Mouse (Mus musculus) cerebral cortex, adult 2 months (tissue): Measurements from ENCODE around the gene Mtmr3.

ENCODE experiments used
- WGBS: fragments of 180-500 bp; shearing (Covaris S2); methylation state at CpG from one replicate; pipeline ENCODE4 v1.1.7; 2018; 5-methylcytosine and 5-hydroxymethylcytosine counted together

The Mtmr3 gene

GRCm38 (mm10) chr11:4518981-4519380, 75.7 kb downstream of the Mtmr3 start:
- 77% methylated on average over 7 of the region's 7 CpGs for WGBS

GRCm38 (mm10) chr11:4507421-4507820, 87.2 kb downstream of the Mtmr3 start:
- WGBS: 69% methylated on average over 2 of the region's 2 CpGs

- 90% methylated on average over 2 of the region's 2 CpGs for WGBS
Observed at GRCm38 (mm10) chr11:4506486-4506885, 88.2 kb downstream of the Mtmr3 start.

DNA sequence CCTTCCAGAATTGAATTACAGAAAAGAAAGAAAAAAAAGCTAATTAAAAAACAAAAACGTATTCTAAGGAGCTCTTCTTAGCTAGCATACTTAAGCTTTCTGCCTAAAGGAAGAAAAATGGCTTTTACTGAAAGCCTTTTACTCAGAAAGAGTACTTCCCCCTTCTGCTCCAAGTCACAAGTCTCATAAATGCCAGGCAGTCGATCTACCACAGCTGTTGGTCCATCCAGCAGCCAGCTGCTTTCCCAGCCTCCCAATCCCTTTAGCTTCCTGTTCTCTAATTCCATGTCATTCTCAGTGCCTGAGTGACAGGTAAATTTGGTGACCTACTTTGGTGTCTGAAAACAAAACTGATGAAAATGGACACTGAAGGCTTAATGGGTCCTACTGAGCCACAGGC, 92.5 kb downstream of the Mtmr3 start:
- WGBS: 34% methylated on average over 2 of the region's 2 CpGs

DNA sequence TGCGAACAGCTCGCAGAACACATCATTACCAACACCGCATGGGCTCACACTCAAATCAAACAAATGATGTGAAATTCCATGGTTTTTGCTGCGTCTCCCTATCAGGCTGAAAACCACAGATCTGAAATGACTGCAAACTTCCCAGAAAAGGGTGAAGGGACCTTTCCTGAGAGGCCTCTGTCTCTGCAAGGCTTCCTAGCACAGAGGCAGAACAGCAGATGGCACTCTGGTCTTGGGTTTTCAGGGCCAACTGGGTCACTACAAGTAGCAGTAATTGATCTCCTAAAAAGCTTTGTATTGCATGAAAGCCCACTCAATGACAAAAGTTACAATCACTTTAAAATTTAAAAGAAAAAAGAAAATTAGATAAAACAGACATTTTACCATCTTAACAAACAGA, 93.8 kb downstream of the Mtmr3 start:
- 91% methylated on average over 4 of the region's 4 CpGs for WGBS

GRCm38 (mm10) chr11:4500261-4500660, 94.4 kb downstream of the Mtmr3 start:
- WGBS: 87% methylated on average over 1 of the region's 1 CpGs

GRCm38 (mm10) chr11:4499456-4499855, 95.2 kb downstream of the Mtmr3 start:
- 61% methylated on average over 2 of the region's 2 CpGs for WGBS

DNA sequence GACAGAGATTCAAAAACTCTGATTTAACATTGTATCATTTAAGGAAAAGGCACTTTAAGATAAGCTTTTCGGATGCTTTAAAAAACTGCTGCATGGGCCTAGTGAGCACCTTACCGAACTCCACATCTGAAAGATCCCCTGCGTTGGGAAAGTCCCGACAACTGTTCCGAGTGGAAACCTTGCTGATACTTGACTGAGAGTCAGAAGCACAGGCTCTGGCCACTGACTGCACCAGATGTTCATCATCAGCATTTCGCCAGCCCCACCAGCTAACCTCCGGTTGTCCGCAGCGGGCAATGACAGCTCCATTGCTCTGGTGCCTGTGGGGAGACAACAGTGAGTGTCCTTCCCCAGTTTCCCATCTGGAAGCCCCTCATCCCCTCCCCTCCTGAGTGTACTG, 95.9 kb downstream of the Mtmr3 start:
- 94% methylated on average over 9 of the region's 9 CpGs for WGBS

GRCm38 (mm10) chr11:4497501-4498118, 97.1 kb downstream of the Mtmr3 start:
- WGBS: 51% methylated on average over 10 of the region's 10 CpGs

DNA sequence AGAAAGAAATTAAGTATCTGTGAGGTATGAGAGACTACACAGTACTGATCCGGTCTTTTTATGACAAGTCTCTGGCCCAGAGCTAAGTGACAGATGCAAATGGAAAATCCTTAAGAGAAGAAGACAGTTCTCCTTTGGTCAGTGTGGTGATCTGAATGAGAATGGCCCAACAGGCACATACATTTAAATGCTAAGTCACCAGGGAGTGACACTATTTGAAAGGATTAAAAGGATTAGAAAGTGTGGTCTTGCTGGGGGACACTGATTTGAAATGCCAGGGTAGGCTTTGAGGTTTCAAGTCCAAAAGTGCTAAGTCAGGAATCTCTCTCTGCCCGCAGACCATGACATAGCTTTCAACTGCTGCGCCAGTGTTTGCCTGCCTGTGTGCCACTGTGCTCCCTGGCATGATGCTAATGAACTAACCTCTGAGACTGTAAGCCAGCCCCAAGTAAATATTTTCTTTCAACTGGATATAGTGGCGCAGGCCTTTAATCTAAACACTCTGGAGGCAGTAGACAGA, 99.6 kb downstream of the Mtmr3 start:
- 88% methylated on average over 4 of the region's 4 CpGs for WGBS

DNA sequence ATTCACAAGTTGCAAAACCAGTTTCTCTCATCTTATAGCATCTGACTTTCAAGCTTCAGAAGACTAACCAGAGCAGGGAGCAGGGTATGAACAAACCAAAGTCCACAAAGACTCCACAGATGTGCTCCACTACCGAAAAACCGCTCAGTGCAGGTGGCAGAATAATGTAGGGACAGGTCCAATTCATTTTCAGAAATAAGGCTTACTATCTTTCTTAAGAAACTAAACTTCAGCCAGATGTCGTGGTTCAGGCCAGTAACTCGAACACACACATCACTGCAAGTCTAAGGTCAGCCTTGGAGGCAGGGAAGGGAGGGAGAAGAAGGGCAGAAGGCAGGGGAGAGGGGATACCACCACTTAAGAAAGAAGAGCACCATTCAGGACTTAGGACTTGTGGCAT, 105.5 kb downstream of the Mtmr3 start:
- WGBS: 87% methylated on average over 4 of the region's 4 CpGs

DNA sequence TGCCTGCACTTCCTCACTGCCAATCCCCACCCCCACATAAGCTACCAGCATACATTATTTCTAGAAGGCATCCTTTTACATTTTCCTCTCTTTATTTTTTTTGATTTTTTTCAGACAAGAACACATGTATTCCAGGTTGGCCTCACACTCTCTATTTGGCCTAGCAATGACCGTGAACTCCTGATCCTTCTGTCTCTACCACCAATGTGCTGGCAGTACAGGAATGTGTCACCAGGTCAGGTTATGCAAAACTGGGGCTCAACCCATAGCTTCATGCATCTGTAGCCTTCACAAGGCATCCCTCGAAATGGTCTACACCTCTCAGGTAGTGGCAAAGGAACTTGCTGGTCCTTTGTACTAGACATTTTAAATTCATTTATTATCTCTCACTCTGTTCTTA, 105.9 kb downstream of the Mtmr3 start:
- WGBS: 83% methylated on average over 2 of the region's 2 CpGs

GRCm38 (mm10) chr11:4488367-4488766, 106.3 kb downstream of the Mtmr3 start:
- 92% methylated on average over 13 of the region's 13 CpGs for WGBS

- 63% methylated on average over 8 of the region's 8 CpGs for WGBS
Observed at GRCm38 (mm10) chr11:4487401-4487965, 107.2 kb downstream of the Mtmr3 start.

DNA sequence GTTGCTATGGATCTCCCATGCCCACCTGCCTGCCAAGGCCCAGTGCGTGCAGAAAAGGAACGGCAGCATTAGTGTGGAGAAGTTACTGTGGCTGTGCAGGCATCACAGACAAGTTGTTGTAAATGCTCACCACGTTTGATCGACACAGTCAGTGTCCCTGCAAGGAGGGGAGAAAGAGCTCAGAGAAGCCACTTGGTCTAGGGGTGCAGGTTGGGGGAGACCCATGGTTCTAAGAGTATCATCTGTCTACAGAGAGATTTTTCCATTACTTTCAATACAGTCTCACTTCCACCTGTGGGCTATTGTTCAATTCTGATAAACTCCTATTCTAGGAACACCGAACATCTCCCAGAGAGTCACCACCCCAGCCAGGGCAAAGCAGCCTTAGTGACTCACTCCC, 110.1 kb downstream of the Mtmr3 start:
- WGBS: 77% methylated on average over 5 of the region's 5 CpGs

- WGBS: 56% methylated on average over 5 of the region's 5 CpGs
Observed at GRCm38 (mm10) chr11:4482641-4483040, 112.0 kb downstream of the Mtmr3 start.

DNA sequence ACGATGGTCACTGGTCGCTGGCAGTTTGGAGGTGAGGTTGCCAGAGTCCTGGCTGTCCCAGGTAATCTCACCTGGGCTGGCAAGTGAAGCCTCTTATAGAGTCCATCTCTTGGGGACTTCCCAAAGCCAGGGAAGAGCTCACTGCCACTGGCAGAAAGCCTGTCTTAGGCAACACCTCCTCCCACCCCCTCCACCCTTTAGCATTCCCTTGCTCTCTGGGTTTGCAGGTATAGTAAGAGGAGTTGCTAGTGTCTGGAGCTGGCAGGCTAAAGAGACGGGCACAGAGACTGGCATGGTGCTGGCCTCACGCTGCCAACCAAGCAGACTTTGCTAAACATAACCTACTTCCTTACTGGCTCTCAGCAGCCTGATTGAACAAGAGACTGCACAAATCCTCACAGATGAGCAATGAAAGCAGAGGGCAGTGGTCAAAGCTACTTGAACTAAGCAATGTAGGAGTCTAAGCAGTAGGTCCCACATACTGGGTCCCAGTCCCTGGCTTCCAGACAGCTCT, 118.4 kb downstream of the Mtmr3 start:
- 55% methylated on average over 4 of the region's 4 CpGs for WGBS

DNA sequence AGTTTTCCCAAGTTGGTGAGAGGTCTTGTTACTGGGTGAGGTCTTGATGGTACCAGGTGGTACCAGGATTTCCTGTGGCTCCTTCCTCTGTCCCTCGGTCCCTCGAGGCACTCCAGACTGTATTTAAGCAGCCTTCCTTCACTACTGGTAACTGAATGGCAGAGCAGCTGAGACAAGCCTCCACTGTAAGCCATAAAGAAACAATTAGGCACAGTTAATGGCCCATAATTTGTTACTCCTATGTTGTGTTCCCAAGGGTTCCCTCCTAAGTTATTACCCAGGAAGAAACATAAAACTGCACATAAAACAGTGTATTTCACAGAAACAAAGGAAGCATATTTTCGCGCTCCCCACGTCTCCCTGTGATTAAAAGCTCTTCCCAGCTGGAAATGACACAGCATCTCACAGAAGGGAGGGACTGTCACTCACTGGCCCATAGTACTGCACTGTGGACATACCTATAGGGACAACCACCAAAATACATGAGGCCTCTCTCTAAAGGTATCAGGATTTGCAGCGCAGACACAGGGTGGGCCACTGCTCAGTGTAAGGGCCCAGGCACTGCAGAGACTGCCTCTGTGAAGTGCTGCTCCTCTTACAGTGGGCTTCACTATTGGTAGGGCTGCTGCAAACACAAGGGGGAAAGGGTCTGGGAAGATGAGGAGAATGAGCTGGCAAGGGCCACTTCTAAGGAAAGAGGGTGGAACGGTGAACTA, 122.0 kb downstream of the Mtmr3 start:
- 67% methylated on average over 7 of the region's 7 CpGs for WGBS

- WGBS: 85% methylated on average over 5 of the region's 5 CpGs
Observed at GRCm38 (mm10) chr11:4471734-4472133, 122.9 kb downstream of the Mtmr3 start.

DNA sequence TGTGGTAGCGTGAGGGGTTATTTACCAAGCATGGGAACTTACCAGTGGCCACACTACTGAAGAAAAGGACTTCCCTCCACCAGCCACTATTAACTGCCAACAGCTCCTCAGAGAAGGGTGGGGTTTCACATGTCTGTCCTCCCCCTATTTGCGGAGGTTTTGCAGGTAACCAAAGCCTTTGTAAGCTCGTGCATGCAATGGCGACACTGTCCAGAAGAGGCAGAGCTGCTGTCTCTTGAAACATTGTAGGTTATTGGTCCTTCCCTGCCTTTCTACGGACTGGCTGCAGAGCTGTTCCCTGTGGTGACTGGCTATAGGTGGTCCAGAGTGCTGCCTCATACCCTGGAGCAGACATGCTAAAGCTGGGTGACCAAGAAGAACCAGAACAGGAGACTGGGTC, 125.6 kb downstream of the Mtmr3 start:
- WGBS: 83% methylated on average over 5 of the region's 5 CpGs

DNA sequence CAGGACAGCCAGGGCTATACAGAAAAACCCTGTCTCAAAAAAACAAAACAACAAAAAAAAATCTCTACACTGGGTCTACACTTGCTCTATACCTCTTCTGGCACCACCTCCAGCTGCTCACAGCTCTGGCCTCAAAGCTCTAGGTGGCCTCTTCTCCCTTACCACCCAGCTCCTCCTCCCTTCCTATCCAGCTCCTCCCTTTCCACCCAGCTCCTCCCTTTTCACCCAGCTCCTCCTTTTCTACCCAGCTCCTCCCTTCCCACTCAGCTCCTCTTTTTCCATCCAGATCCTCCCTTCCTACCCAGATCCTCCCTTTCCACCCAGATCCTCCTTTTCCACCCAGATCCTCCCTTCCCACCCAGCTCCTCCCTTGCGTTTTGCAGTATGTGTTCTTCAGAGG, 127.2 kb downstream of the Mtmr3 start:
- 91% methylated on average over 1 of the region's 1 CpGs for WGBS

DNA sequence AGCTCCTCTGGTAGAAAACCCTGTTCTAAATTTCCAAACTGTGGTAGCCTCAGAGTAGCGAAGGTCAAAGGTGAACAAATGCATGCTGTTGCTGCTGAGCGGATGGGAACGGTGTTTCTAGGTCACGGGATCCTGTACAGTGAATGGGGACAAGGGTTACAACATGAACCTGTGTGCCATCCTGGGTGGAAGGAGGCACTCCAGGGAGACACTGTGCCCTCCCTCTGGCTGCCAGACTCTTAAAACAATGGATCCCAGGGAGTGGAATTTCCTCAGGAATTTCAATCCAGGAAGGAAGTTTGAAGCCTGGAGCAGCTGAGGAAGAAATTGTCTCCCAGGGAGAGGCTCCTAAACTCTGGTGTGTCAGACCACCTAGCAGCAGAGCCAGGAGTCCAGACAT, 128.5 kb downstream of the Mtmr3 start:
- WGBS: 69% methylated on average over 4 of the region's 4 CpGs

GRCm38 (mm10) chr11:4464616-4465015, 130.0 kb downstream of the Mtmr3 start:
- 95% methylated on average over 4 of the region's 4 CpGs for WGBS
